Mouse (Mus musculus): ENCODE measurements around the gene Nfkbid.

DNA sequence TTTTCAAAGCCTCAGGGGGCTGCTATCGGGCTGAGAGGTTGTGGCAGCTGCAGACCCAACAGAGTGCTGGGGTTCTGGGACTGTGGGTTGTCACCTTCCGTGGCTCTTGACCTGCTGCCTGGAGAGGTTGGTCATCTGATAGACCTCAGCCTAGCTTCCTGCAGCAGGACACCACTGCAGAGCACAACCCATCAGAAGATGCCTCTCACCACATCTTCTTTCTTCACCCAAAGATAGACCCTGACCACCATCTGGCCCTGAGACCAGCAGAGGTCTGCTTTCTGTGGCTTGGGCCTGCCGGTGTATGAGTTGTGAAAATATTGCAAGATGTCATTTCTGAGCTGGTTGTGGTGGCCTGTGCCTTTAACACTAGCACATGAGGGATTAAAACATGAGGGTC, 10.5 kb upstream of the Nfkbid start:
- TF ChIP-seq CTCF (IDR thresholded peaks at IDR 0.05; ENCODE audit: low read depth) (no peak), EP300 (IDR thresholded peaks at IDR 0.05; ENCODE audit: low read depth) (no peak)

Data from heart, postnatal 0 days (tissue).